Mouse (Mus musculus) Muller cell, postnatal 12 days (primary cell): ENCODE results near the gene Fto.

Experiments used
- DNase-seq: peaks from one replicate; pipeline ENCODE4 v3.0.0-alpha.2; 2015; ENCODE audit errors: inconsistent ontology term

Gene Fto

GRCm38 (mm10) chr8:91560017-91560591 is 246.8 kb downstream of the Fto start:
- DNase-seq: no peak

- DNase-seq: no peak
Observed at GRCm38 (mm10) chr8:91561241-91561640, 247.9 kb downstream of the Fto start.

GRCm38 (mm10) chr8:91562600-91562999 is 249.3 kb downstream of the Fto start:
- no peak for DNase-seq

GRCm38 (mm10) chr8:91563326-91563725 is 250.0 kb downstream of the Fto start:
- no peak for DNase-seq

- no peak for DNase-seq
Observed at GRCm38 (mm10) chr8:91565869-91566502, 252.7 kb downstream of the Fto start.

GRCm38 (mm10) chr8:91566503-91566869 is 253.2 kb downstream of the Fto start:
- DNase-seq: no peak

GRCm38 (mm10) chr8:91569874-91570273 is 256.5 kb downstream of the Fto start:
- DNase-seq: no peak

GRCm38 (mm10) chr8:91570809-91571208 is 257.5 kb downstream of the Fto start:
- DNase-seq: no peak

- DNase-seq: no peak
Observed at GRCm38 (mm10) chr8:91571978-91572377, 258.7 kb downstream of the Fto start.

GRCm38 (mm10) chr8:91572630-91573029 is 259.3 kb downstream of the Fto start:
- peak; percentile 57 for DNase-seq

- no peak for DNase-seq
Observed at GRCm38 (mm10) chr8:91575576-91575975, 262.3 kb downstream of the Fto start.

GRCm38 (mm10) chr8:91576086-91576917 is 263.0 kb downstream of the Fto start:
- peak; percentile 24 for DNase-seq

GRCm38 (mm10) chr8:91576918-91577241 is 263.6 kb downstream of the Fto start:
- DNase-seq: no peak

- DNase-seq: no peak
Observed at GRCm38 (mm10) chr8:91577605-91578004, 264.3 kb downstream of the Fto start.

GRCm38 (mm10) chr8:91584620-91585415 is 271.5 kb downstream of the Fto start:
- no peak for DNase-seq

GRCm38 (mm10) chr8:91592436-91593105 is 279.2 kb downstream of the Fto start:
- no peak for DNase-seq

GRCm38 (mm10) chr8:91593202-91593781 is 280.0 kb downstream of the Fto start:
- no peak for DNase-seq

GRCm38 (mm10) chr8:91599349-91599837 is 286.1 kb downstream of the Fto start:
- DNase-seq: peak; percentile 60

GRCm38 (mm10) chr8:91603751-91604150 is 290.4 kb downstream of the Fto start:
- no peak for DNase-seq

GRCm38 (mm10) chr8:91605901-91606300 is 292.6 kb downstream of the Fto start:
- DNase-seq: no peak

GRCm38 (mm10) chr8:91607091-91607490 is 293.8 kb downstream of the Fto start:
- peak; percentile 79 for DNase-seq
